Mouse (Mus musculus): ENCODE measurements around the gene Bcl2l15.

The Bcl2l15 gene

DNA sequence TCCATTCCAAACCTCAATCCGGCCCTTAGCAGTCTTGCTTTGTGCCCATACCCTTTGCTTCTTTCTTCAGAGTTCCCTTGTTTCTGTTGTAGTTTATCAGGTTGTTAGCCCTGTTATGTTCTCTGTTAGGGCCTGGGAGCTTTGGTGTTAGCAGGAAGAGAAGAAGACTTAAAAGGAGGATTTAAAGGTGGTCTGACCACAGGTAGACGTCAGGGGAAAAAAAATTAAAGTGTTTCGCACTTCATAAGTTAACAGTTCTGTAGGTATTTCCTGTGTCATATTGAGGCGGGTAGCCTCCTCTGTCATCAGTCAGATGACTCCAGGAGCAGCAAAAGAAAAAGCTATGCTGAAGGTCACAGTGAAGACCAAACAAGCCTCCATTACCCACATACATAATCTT lies 35.6 kb downstream of the Bcl2l15 start:
- no peak for DNase-seq (ENCODE audit: inconsistent ontology term)

DNA sequence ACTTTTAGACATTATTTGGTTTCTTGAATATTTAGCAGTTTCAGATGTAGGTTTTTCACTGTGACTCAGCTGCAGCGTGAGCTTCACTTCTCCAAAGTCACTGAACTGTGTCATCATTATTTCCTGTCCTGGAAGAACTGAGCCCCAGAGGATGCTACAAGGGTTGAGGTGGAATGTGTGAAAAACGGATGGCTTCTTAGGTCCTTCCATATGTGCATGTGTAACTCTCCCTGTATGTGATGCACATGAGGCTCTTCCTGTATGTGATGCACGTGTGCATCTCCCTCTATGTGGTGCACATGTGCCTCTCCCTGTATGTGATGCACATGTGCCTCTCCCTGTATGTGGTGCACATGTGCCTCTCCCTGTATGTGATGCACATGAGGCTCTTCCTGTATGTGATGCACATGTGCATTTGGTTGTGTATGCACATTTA lies 40.3 kb downstream of the Bcl2l15 start:
- DNase-seq (ENCODE audit: inconsistent ontology term), result no peak

DNA sequence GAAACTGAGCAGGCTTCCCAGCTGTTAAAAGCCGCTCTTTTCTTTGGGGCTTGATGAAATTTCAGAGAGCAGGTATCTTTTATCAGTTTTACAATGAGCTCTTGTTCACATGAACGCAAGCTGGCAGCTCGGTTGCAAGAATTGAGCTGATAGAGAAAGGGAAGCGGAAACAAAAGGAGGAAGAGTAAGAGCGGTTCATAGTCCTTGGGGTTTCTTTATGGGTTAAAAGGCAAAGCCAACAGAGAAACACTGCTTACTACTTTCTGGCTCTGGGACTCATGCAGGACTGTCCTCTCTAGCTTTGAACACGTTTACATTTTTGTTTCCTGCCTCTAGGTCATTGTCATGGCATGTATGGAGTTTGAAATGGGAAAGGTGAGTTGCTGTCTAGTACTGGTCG lies 41.9 kb downstream of the Bcl2l15 start:
- DNase-seq (ENCODE audit: inconsistent ontology term), result no peak

DNA sequence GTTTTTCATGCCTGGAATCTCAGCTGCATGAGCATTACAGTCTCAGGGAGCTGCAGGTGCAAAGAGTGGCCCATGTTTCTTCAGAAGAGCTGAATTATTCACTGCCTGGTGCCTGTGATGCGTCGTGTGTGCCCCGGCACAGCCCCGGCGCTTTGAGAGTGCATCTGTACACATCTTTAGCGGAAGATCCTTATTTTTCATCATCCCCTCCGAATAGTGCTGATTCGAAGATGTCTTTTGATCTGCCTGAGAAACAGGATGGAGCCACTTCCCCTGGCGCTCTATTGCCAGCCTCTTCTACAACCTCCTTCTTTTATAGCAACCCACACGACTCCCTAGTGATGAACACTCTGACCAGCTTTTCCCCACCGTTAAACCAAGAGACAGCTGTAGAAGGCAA lies 53.5 kb downstream of the Bcl2l15 start:
- no peak for DNase-seq (ENCODE audit: inconsistent ontology term)

DNA sequence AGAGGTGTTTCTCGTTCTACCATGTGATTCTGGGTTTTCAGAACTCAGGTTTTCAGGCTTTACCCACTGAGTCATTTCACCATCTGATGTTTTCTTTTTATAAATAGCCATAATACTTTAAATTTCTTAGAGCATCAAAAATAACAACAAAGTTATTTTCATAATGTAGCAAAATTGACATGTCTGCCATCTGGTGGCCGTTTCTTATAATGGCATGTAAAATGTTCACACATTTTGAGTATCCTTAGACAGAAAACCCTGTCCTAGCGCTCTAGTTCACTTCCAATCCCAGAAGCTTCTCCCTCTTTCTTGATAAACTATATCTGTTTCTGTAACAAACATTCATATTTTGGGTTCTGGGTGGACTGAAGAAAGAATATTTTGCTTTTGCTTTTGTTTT lies 55.2 kb downstream of the Bcl2l15 start:
- DNase-seq (ENCODE audit: inconsistent ontology term), result peak; percentile 68

DNA sequence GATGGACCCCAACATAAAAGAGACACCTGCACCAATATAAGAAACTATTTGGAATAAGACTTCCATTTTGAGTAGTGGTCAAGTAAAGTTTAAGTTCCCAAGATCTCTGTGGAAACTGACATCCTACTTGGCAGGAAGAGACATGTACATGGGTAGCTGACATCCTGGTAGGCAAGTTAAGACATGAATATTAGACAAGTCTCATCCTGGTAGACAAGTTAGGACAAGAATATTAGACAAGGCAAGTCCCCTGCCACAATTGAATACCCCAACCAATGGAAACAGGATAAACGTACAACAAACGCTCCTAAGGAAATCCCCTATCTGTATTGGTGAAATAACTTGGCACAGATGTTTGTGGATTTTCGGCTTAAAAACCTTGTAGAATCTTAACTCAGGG lies 61.0 kb downstream of the Bcl2l15 start:
- DNase-seq (ENCODE audit: inconsistent ontology term), result no peak

Data from Muller cell, postnatal 12 days (primary cell).